Mouse (Mus musculus): ENCODE results near the gene Il22ra2.

Il22ra2 gene

GRCm38 (mm10) chr10:19601502-19601901, 20.3 kb upstream of the Il22ra2 start:
- DNase-seq (ENCODE audit: low spot score): peak; percentile 41

GRCm38 (mm10) chr10:19603231-19603630, 18.6 kb upstream of the Il22ra2 start:
- DNase-seq (ENCODE audit: low spot score): no peak

DNA sequence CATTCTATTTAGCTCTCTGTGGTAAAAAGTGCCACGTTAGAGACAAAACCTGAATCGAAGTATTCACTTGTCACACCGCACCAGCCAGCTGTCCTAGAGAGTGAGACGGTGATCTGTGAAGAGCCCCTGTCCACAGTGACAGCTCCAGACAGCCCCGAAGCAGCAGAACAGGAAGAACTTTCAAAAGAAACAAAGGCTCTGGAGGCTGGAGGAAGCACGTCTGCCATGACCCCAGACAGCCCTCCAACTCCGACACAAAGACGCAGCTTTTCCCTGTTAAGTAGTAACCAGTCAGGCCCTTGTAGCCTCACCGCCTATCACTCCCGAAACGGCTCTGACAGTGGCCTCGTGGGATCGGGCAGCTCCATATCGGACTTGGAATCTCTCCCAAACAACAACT, 12.7 kb upstream of the Il22ra2 start:
- DNase-seq (ENCODE audit: low spot score): no peak

GRCm38 (mm10) chr10:19611616-19612015, 10.2 kb upstream of the Il22ra2 start:
- no peak for DNase-seq (ENCODE audit: low spot score)

DNA sequence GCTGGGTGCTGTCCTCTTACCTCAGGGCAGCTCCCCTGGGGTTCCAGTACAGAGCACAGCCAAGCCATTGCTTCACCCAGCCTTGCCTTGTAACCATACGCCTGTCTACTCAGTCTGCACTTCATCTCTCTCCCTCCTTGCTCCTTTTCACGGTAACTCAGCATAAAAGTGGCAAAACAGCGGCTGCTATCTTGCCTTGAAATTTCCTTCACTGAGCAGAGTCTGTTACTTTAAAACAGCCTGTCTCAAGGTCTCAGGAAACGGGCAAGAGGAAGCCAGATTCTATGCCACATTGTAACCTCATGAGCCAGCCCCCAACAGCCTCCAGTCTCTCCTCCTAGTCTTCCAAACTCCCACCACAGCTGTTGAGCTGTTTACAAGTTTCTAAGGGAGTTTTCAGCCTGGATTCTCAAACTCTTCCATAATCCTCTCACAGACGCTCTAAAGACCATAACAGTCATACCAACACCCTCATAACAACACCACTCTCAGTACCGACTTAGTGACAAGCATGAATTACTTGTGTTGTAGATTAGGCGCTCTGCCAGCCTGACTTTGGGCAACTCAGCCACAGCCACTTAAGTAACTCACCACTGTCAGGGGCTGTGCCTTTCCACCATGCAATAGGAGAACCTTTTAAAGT, 8.6 kb upstream of the Il22ra2 start:
- no peak for DNase-seq (ENCODE audit: low spot score)

DNA sequence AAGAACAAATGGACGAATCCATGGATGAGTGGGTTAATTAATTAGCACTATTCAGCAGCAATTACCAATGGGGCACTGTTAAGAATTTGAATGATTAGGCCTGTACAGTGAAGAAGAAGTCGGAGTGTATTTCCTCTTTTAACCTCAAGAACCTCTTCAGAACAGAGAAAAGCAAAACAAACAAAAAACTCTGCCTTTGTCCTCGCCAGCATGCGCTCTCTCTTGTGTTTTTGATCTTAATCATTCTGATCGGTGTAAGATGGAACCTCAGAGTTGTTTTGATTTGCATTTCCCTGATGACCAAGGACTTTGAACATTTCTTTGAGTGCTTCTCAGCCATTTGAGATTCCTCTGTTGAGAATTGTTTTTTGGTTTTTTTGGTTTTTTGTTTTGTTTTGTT, 2.1 kb upstream of the Il22ra2 start:
- no peak for DNase-seq (ENCODE audit: low spot score)

DNA sequence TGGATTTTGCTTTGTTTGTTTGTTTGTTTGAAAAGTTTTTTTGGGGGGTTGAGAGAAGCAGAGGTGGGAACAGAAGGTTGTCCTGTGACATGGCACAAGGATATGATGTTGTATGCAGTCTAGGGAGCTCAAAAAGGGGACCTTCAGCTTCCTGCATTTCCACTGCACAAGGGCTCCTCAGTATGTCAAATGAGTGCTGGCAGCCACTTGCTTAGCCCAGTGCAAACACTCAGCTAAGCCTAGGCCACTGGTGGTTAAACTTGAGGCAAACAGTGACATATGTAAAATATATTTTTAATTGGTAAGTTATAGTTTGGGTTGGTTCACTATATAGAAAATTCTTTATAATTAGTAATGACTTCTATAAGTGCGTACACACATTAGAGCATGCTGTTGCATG, 2.8 kb downstream of the Il22ra2 start:
- DNase-seq (ENCODE audit: low spot score): no peak

- no peak for DNase-seq (ENCODE audit: low spot score)
Observed at GRCm38 (mm10) chr10:19627342-19627741, 5.5 kb downstream of the Il22ra2 start.

GRCm38 (mm10) chr10:19627748-19628147, 6.0 kb downstream of the Il22ra2 start:
- DNase-seq (ENCODE audit: low spot score): no peak

DNA sequence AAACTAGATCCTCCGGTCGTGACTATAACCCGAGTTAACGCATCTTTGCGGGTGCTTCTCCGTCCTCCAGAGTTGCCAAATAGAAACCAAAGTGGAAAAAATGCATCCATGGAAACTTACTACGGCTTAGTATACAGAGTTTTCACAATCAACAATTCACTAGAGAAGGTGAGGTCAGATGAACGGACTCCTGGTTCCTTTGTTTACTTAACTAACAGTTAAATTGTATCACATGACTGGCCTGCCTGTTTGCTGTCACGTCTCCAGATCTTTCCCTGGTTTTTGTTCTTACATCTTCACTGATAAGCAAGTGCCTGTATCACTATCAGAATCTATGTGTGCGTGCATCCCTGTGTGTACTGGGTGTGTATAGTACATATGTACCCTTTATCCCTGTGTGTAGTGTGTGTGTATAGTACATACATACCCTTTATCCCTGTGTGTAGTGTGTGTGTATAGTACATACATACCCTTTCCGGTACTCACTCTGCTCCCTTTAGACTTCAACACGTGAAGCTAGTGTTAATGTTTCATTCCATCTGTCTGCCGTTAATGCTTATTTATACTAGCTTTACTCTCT, 9.9 kb downstream of the Il22ra2 start:
- no peak for DNase-seq (ENCODE audit: low spot score)

DNA sequence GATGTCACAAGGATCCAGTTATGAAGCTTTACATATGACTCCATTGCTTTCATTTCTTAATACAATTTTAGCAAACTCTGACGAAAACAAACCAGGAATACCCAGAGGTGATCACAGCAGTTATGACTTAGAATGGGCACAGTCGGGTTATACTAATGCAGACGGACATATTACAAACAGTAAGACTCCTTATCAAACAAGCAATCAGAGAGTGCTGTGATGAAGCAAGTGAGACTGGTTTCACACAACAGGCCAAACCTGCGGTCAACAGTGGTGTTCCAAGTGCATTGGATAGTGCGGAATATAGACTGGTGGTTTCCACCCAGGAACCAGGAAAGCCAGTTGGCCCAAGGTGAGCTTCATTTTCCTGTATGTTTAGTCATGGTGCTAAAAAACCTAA, 17.1 kb downstream of the Il22ra2 start:
- DNase-seq (ENCODE audit: low spot score): no peak

- no peak for DNase-seq (ENCODE audit: low spot score)
Observed at GRCm38 (mm10) chr10:19639630-19640029, 17.8 kb downstream of the Il22ra2 start.

GRCm38 (mm10) chr10:19645119-19645518, 23.3 kb downstream of the Il22ra2 start:
- DNase-seq (ENCODE audit: low spot score): no peak

DNA sequence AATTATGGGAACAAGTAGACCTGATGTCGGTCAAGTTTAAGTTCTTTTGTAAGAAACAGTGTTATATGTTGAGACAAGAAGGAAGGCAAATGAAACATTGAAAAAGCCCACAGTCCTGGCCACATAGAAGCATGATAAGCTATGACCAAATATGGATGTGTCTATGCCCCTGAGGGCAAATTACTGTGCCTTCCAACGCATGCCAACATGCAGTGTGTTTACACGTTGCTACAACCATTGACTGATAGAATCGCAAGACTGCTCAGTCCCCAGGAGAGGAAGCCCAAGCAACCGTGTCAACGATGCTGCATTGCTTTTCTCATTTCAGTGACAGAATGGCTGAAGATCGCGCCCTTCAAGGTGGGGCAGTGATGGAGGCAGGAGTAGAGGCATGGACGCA, 35.6 kb downstream of the Il22ra2 start:
- DNase-seq (ENCODE audit: low spot score): no peak

- no peak for DNase-seq (ENCODE audit: low spot score)
Observed at GRCm38 (mm10) chr10:19659953-19660352, 38.2 kb downstream of the Il22ra2 start.

GRCm38 (mm10) chr10:19668973-19669372, 47.2 kb downstream of the Il22ra2 start:
- no peak for DNase-seq (ENCODE audit: low spot score)

GRCm38 (mm10) chr10:19672015-19672414, 50.2 kb downstream of the Il22ra2 start:
- DNase-seq (ENCODE audit: low spot score): no peak

- DNase-seq (ENCODE audit: low spot score): no peak
Observed at GRCm38 (mm10) chr10:19673146-19673545, 51.3 kb downstream of the Il22ra2 start.
